Mouse (Mus musculus): ENCODE results near the gene Lhx6. TPM values are rescaled to one million over a fixed set of nuclear protein-coding genes. Genes with fewer than 3 reads are reported as not detected.

Gene Lhx6
- total RNA-seq, 2 experiments from 2014 or later, result 1.6 to 2.6 TPM

DNA sequence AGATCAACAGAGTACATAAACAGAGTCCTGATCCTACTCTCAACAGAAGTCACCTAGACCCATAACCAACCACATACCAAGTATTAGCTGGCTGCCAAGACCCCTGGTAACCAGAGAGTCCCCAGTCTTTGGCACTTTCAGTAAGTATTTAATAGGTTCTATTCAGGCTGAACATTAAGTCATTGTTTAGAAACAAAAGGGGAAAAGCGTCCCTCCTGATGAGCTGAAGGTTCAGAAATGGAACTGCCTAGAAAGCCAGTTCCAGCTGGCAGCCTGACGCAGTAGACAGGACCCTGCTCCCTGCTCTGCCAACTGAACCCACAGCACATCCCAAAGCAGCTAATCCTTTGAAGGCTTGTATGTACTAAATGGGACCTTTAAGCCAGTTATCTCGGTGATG is 16.0 kb downstream of the Lhx6 start:
- intact Hi-C loops (cut with DNase I), result no loop called here
- TF ChIP-seq CTCF (IDR thresholded peaks at IDR 0.05), result no peak
- DNase-seq, result no peak
- H3K27ac ChIP-seq, result no peak overlapping the region
- no peak overlapping the region for H3K4me3 ChIP-seq

DNA sequence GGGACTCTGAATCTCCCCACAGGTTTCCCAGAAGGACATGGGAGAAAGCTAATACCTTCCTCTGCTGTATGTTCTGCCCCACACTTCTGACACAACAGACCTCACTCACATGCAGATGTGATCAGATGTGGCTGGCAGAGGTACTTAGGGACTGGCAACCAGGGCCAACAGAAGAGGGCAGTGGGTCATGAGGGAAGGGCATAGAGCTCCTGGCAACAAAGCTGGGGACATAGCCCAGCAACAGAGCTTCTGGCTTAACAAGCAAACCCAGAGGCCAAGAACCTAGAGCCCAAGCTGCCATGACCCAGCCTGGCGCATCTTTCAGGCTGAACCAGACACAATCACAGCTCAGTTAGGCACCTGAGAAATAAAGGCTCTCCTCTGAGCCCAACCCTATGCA is 20.2 kb downstream of the Lhx6 start:
- DNase-seq, result no peak
- Histone ChIP-seq H3K4me3 (no peak overlapping the region), H3K27ac (no peak overlapping the region)
- no peak for TF ChIP-seq CTCF (IDR thresholded peaks at IDR 0.05)
- intact Hi-C loops (cut with DNase I), result no loop called here

DNA sequence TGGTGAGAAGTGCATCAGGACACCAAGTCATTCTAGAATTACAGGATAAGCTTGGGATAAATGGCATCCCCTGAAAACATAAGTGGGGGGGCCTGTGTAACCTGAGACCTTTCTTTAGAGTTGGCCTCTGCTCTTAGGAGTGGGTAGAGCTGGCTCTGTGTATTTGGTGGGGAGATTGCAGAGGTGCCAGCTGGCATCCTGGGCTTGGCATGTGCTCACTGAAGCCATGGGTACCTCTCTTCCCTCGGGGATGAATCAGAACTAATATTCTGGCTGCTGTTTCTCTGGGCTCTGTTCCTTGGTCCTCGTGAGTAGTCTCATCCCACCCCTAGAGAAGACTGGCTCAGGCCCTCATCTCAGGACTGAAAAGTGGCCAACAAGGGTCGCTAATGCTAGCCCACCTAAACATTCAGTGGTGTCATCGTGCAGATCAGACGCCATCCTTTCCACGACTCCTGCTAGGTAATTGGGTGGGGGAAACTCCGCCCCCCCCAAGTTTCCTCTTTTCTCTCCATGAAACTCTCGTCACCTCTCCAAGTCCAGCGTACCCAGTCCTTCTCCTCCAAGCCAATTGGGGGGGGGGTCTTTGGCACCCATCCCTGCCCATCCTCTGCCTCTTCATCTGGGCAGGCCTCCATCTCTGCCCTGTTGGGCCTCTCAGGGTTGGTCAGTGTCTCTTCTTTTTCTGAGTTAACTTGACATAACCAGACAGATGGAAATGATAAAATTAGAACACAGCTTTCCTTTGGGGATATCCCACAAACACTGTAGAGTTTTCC is 22.2 kb downstream of the Lhx6 start:
- H3K27ac ChIP-seq, result no peak overlapping the region
- no peak for DNase-seq
- no peak overlapping the region for H3K4me3 ChIP-seq
- intact Hi-C loops (cut with DNase I), result no loop called here
- no peak for TF ChIP-seq CTCF (IDR thresholded peaks at IDR 0.05)

DNA sequence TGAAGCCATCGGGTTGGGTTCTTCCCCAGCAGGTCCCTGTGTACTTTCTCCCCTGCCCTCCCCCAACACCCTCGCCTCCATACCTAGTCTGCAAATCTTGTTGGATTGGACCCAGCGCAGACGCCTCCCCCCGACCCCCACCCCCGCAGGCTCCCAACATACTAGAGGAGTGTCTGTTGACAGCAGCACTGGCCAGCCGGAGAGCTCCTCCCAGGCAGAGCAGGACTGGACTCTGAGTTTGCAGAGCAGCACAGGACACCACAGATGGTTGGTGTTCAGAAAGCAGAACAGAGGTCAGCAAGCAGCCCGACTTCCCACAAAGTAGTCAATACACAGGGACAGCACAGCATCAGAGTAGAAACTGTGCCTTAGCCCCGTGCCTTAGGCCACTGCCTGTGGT is 23.8 kb downstream of the Lhx6 start:
- no peak for TF ChIP-seq CTCF (IDR thresholded peaks at IDR 0.05)
- intact Hi-C loops (cut with DNase I), result no loop called here
- Histone ChIP-seq H3K27ac (no peak overlapping the region), H3K4me3 (no peak overlapping the region)
- no peak for DNase-seq

DNA sequence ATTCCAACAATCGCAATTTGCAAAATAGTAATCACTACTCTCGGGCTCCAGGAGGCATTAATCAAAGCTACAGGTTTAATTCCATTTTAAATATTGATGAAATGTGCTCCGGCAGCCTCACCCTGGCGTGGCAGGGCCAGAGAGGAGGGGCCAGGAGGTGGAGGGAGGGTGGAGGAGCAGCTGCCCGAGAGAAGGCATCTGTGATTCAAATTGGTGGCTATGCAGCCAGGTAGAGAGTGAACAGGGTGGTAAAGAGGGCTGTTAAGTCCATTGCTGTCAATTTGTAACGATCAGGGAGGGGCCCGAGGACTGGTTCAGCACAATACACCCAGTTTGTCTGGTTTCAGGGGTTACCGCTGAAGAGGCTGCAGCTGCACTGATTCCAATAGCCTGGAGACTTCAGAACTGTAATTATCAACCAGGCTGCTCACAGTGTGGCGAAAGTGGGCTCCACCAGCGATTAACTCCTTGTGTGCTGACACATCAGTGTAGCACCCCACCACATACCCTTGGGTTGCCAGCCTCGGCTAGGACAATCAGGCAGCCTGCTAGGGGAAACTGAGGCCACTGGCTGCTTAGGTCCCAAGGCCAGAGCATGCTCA is 27.9 kb downstream of the Lhx6 start:
- H3K4me3 ChIP-seq, result no peak overlapping the region
- no peak for TF ChIP-seq CTCF (IDR thresholded peaks at IDR 0.05)
- no peak overlapping the region for H3K27ac ChIP-seq
- DNase-seq, result no peak
- intact Hi-C loops (cut with DNase I), result no loop called here

DNA sequence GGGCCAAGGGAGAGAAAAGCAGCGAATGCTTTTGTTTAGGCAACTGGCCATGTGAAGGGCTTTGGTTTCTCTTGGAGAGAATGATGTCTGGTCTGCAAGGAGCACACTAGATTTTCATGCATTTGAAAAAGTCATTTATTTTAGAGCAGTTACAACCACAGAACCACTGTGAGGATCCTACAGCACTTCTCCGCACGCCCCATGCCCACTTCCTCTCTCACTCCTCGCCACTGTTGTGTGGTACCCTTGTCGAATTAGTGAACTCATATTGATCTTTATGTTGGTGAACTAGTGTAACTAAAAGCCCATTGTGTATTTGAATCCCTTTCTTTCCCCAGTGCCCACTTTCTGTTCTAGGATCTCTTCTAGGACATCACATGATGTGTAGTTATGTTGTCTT is 30.0 kb downstream of the Lhx6 start:
- DNase-seq, result no peak
- TF ChIP-seq CTCF (IDR thresholded peaks at IDR 0.05), result no peak
- intact Hi-C loops (cut with DNase I), result loop anchor here (1.0 kb wide), 1 partner anchor 42 kb away; no protein-coding TSS in a partner anchor
- no peak overlapping the region for H3K27ac ChIP-seq
- H3K4me3 ChIP-seq, result no peak overlapping the region

DNA sequence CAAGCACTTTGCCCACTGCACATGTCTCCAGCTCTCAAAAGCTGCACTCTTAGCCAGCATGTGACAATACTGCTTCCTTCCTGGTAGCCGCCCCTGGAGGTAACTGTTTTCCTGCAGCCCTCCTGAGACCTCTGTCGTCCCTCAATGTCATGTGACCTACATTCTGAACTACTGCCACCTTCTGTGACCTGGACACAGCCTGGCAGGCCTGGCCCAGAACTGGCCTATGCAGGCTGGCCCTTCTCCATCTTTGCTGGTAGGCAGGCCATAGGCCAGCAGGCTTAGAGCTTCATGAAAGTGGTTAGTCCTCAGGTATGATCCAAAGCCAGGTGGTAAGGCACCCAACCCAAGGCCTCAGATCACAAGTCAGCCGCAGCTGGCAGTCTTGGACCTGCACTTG is 31.4 kb downstream of the Lhx6 start:
- no peak for TF ChIP-seq CTCF (IDR thresholded peaks at IDR 0.05)
- peak; percentile 39 for DNase-seq
- intact Hi-C loops (cut with DNase I), result no loop called here
- Histone ChIP-seq H3K4me3 (no peak overlapping the region), H3K27ac (peak overlapping the region; percentile 48; the same call in 1 of the 2 replicates)

DNA sequence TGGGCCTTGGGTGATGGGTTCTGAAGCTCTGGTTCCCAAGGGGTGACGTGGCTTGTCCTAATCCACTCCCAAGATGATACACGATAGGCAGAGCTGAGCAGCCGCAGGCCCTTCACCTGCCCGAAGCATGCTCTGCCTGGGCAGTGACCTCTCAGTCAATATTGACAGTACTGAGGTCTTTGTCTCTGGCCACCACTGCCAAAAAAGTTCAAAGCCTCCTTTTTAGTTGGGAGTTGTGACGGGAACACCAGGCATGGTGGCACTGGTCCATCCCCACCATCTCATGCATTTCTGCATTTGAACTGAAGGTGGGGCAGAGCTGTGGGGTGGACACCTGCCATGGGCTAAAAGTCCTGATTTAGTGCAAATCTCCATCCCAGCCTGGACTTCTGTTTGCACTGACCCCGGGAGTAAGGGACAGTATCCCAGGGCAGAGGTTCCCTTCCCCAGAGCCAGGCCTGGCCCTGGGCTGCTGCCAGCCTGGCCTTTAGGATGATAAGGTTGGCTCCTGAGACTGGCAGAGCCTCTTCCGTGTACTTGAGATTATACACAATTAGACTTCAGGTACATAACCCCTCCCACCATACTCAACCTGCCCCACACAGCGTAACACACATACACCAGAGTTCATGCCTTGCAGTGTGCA is 33.4 kb downstream of the Lhx6 start:
- TF ChIP-seq CTCF (IDR thresholded peaks at IDR 0.05), result no peak
- intact Hi-C loops (cut with DNase I), result no loop called here
- no peak for DNase-seq
- Histone ChIP-seq H3K4me3 (no peak overlapping the region), H3K27ac (no peak overlapping the region)

DNA sequence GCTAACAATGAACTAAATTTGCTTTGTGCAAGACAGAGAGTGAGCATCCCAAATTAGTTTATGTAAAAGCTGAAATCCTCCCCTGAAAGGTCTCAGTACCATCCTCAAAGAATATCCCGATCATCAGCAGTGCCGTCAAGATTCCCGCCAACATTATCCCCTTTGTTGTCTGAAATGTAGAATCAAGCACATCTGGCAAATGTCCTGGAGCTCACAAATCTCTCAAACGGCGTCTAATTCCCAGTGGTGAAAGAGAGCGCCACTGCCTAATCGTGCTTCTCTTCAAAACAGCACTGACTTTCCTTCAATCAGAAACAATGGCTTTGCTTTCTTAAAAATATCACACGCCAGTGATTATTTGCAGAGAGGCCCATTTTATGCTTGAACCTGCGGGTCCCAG is 38.1 kb downstream of the Lhx6 start:
- no peak for DNase-seq

DNA sequence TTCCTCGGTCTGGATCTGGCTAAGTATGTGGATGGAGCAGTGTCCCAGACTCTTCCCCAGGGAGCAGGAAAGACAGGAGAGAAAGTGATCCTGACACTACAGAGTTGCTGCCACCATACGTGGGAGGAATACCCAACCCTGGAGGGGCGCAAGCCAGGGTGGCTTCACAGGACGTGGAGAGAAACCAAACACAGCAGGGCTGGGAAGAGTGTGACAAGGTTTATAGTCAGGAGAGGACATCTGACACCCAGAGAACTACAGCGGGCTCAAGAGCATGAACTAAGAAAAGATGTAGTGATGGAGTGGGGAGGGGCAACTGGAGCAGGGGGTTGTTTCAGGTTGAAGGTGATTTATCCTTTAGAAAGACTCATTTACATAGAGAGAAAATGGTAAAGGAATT is 43.8 kb downstream of the Lhx6 start:
- Histone ChIP-seq H3K4me3 (no peak overlapping the region), H3K27ac (no peak overlapping the region)
- no peak for DNase-seq
- TF ChIP-seq CTCF (IDR thresholded peaks at IDR 0.05), result no peak
- intact Hi-C loops (cut with DNase I), result no loop called here

More for the DNA sequence above, 38.1 kb downstream of the Lhx6 start:
- no peak for TF ChIP-seq CTCF (IDR thresholded peaks at IDR 0.05)
- Histone ChIP-seq H3K27ac (no peak overlapping the region), H3K4me3 (no peak overlapping the region)
- intact Hi-C loops (cut with DNase I), result no loop called here

DNA sequence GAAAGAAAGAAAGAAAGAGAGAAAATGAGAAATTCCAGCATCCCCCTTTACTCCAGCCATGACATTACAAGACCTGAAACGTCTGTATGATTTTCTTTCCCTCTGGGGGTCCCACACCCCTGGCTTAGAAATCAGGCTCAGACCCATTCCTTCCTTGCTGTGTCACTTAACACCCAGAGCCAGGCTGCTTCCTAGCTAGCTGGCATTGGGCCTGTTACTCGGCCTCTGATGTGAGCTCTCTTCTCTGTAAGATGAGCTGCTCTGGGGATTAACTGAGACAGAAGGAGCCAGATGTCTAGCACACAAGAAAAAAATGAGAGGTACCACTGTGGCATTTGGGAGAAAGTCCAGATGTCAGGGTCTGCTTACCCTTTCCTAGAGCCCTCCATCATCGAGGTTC is 49.0 kb downstream of the Lhx6 start:
- peak; percentile 67 for DNase-seq
- TF ChIP-seq CTCF (IDR thresholded peaks at IDR 0.05), result no peak
- no peak overlapping the region for H3K27ac ChIP-seq
- no peak overlapping the region for H3K4me3 ChIP-seq
- intact Hi-C loops (cut with DNase I), result no loop called here

DNA sequence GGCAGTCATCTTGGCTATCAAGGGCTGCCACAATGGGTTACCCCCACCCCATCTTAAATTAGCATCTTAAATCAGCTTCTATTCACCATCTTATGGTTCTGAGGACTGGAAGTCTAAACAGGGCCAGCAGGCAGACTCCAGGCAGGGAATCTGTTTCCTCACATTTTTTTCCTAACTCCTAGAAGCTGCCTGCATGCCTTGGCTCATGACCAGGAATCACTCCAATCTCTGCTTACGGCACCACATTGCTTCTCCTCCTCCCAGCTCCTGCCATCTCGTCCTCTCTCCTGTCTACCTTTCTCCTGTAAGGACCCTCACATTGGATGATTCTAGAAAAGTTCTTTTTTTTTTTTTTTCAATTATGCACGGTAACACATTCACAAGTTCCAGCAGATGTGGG is 52.0 kb downstream of the Lhx6 start:
- Histone ChIP-seq H3K27ac (no peak overlapping the region), H3K4me3 (no peak overlapping the region)
- no peak for TF ChIP-seq CTCF (IDR thresholded peaks at IDR 0.05)
- intact Hi-C loops (cut with DNase I), result no loop called here
- DNase-seq, result no peak

DNA sequence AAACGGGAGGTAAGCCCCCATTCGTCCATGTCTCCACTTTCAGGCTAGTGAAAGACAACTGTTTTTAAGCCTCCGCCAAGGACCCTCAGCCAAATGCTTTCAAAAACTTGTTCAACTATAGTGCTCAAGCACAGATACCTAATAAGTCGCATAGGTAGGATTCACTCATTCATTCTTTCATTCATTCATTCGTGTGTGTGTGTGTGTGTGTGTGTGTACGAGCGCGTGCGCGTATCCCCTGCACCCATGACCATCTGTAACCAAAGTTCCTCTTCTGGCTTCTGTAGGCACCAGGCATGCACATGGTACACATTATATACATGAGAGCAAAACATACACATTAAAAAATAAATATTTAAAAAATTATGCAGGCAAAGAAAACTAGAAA is 55.6 kb downstream of the Lhx6 start:
- no peak overlapping the region for H3K27ac ChIP-seq
- no peak for DNase-seq
- intact Hi-C loops (cut with DNase I), result loop anchor here (5.0 kb wide), 2 partner anchors 43 to 88 kb away; partner anchors contain the start of genes Mrrf and Rbm18

More for the DNA sequence above, 55.6 kb downstream of the Lhx6 start:
- H3K4me3 ChIP-seq, result peak overlapping the region; percentile 98
- TF ChIP-seq CTCF (IDR thresholded peaks at IDR 0.05), result no peak

Measured in gastrocnemius, adult 2 months (tissue).